Mouse (Mus musculus): ENCODE measurements around the gene Pik3cd.
"Not testable (repeated sequence)": the region's sequence is repeated elsewhere in the genome, so short reads cannot be mapped to it uniquely, and the experiment has no call there.

Gene Pik3cd

GRCm38 (mm10) chr4:149702210-149702979 lies at the start of gene Pik3cd:
TSS of gene Pik3cd (minus strand) at chr4:149702571.
- DNase-seq (ENCODE audit: low spot score in 2 of 2) = no peak

GRCm38 (mm10) chr4:149750671-149751070 lies 48.3 kb upstream of the Pik3cd start:
- no peak for DNase-seq (ENCODE audit: low spot score in 2 of 2)

- DNase-seq (ENCODE audit: low spot score in 2 of 2) = not testable (repeated sequence)
These were observed 47.3 kb upstream of the Pik3cd start for GRCm38 (mm10) chr4:149749663-149750015.

GRCm38 (mm10) chr4:149749003-149749662 lies 46.8 kb upstream of the Pik3cd start:
- DNase-seq (ENCODE audit: low spot score in 2 of 2) = no peak

GRCm38 (mm10) chr4:149744119-149744518 lies 41.7 kb upstream of the Pik3cd start:
- DNase-seq (ENCODE audit: low spot score in 2 of 2) = no peak

GRCm38 (mm10) chr4:149742011-149742530 lies 39.7 kb upstream of the Pik3cd start:
- no peak for DNase-seq (ENCODE audit: low spot score in 2 of 2)

- no peak for DNase-seq (ENCODE audit: low spot score in 2 of 2)
These were observed 37.9 kb upstream of the Pik3cd start for GRCm38 (mm10) chr4:149740301-149740700.

- no peak for DNase-seq (ENCODE audit: low spot score in 2 of 2)
These were observed 37.1 kb upstream of the Pik3cd start for GRCm38 (mm10) chr4:149739478-149739877.

- DNase-seq (ENCODE audit: low spot score in 2 of 2) = peak; percentile 93 to 98
These were observed 35.3 kb upstream of the Pik3cd start, which contains the start of gene Tmem201 for GRCm38 (mm10) chr4:149737383-149738324. TSS of gene Tmem201 (minus strand) at chr4:149738044.

GRCm38 (mm10) chr4:149736581-149736980 lies 34.2 kb upstream of the Pik3cd start:
- peak in 1 of 2 experiments; percentile 78 for DNase-seq (ENCODE audit: low spot score in 2 of 2)

- DNase-seq (ENCODE audit: low spot score in 2 of 2) = no peak
These were observed 33.4 kb upstream of the Pik3cd start for GRCm38 (mm10) chr4:149735624-149736250.

GRCm38 (mm10) chr4:149734730-149735475 lies 32.5 kb upstream of the Pik3cd start:
- no peak for DNase-seq (ENCODE audit: low spot score in 2 of 2)

- no peak for DNase-seq (ENCODE audit: low spot score in 2 of 2)
These were observed 31.9 kb upstream of the Pik3cd start for GRCm38 (mm10) chr4:149734246-149734645.

- DNase-seq (ENCODE audit: low spot score in 2 of 2) = no peak
These were observed 31.4 kb upstream of the Pik3cd start for GRCm38 (mm10) chr4:149733748-149734147.

GRCm38 (mm10) chr4:149732800-149733199 lies 30.4 kb upstream of the Pik3cd start:
- no peak for DNase-seq (ENCODE audit: low spot score in 2 of 2)

- no peak for DNase-seq (ENCODE audit: low spot score in 2 of 2)
These were observed 29.9 kb upstream of the Pik3cd start for GRCm38 (mm10) chr4:149732313-149732712.

- no peak for DNase-seq (ENCODE audit: low spot score in 2 of 2)
These were observed 28.5 kb upstream of the Pik3cd start for GRCm38 (mm10) chr4:149730827-149731226.

GRCm38 (mm10) chr4:149728810-149729209 lies 26.4 kb upstream of the Pik3cd start:
- no peak for DNase-seq (ENCODE audit: low spot score in 2 of 2)

GRCm38 (mm10) chr4:149727636-149728035 lies 25.3 kb upstream of the Pik3cd start:
- DNase-seq (ENCODE audit: low spot score in 2 of 2) = no peak

- peak; percentile 79 to 91 for DNase-seq (ENCODE audit: low spot score in 2 of 2)
These were observed 23.4 kb upstream of the Pik3cd start for GRCm38 (mm10) chr4:149725661-149726350.
